Mouse (Mus musculus) intestine, postnatal 0 days (tissue): ENCODE data around the gene Gm49027. TPM values are rescaled to one million over a fixed set of nuclear protein-coding genes. Genes with fewer than 3 reads are reported as not detected.

ENCODE experiments used
- ATAC-seq: fragments of 200-750 bp; cut with Nextera tagmentation; 2 replicates; pipeline ENCODE4 v1.8.0; 2017; ENCODE audit warnings: mild to moderate bottlenecking, moderate TSS enrichment, moderate library complexity
- H3K27ac ChIP-seq: fragments of 300-500 bp; sonication (generic); 2 replicates; pipeline ENCODE4 v1.5.1; 2014; ENCODE audit warnings: mild to moderate bottlenecking, low read depth, low read length, moderate library complexity
- H3K27me3 ChIP-seq: fragments of 300-500 bp; sonication (generic); replicated peaks from 2 replicates; pipeline ENCODE4 v1.6.1; 2014; ENCODE audit warnings: low read length, mixed read lengths; ENCODE audit not compliant: control insufficient read depth, insufficient read depth
- H3K36me3 ChIP-seq: fragments of 300-500 bp; sonication (generic); 2 replicates; pipeline ENCODE4 v1.6.1; 2014; ENCODE audit warnings: mild to moderate bottlenecking, moderate library complexity; ENCODE audit not compliant: control insufficient read depth, insufficient read depth
- H3K4me1 ChIP-seq: fragments of 300-500 bp; sonication (generic); replicated peaks from 2 replicates; pipeline ENCODE4 v1.6.1; 2014; ENCODE audit warnings: antibody characterized with exemption, low read length, mixed read lengths; ENCODE audit not compliant: control insufficient read depth, insufficient read depth
- H3K4me2 ChIP-seq: fragments of 300-500 bp; sonication (generic); replicated peaks from 2 replicates; pipeline ENCODE4 v1.6.1; 2014; ENCODE audit warnings: low read depth, mild to moderate bottlenecking, moderate library complexity
- H3K4me3 ChIP-seq: fragments of 300-500 bp; sonication (generic); 2 replicates; pipeline ENCODE4 v1.5.1; 2014; ENCODE audit warnings: low read depth, low read length
- H3K9ac ChIP-seq: fragments of 300-500 bp; sonication (generic); 2 replicates; pipeline ENCODE4 v1.6.1; 2014; ENCODE audit warnings: mild to moderate bottlenecking, low read depth, low read length
- H3K9me3 ChIP-seq: fragments of 300-500 bp; sonication (generic); 2 replicates; pipeline ENCODE4 v1.6.1; 2016; ENCODE audit warnings: mixed run types; ENCODE audit not compliant: control insufficient read depth
- CTCF ChIP-seq: sonication (generic); IDR thresholded peaks from 2 replicates; pipeline ENCODE4 v1.5.1; 2016; ENCODE audit warnings: low read depth, mild to moderate bottlenecking, control low read depth, antibody characterized with exemption, moderate library complexity
- WGBS: fragments of 180-500 bp; shearing (Covaris S2); extraction: QIAGEN DNeasy Blood & Tissue Kit; methylation state at CpG from one replicate; pipeline ENCODE4 v1.1.7; 2014; 5-methylcytosine and 5-hydroxymethylcytosine counted together
- polyA plus RNA-seq: library from polyadenylated mRNA; unstranded; fragments of >200 nt; fragmentation: Nextera tagmentation; extraction: Ambion mirVana; gene quantifications from 2 replicates; pipeline ENCODE4 v1.2.1, GENCODE M21; 2015

Gm49027 gene
- polyA plus RNA-seq, 1 experiment from 2014 or later = 9.6 TPM

- no peak within 1 kb of the TSS for H3K4me3 ChIP-seq
- no peak within 1 kb of the TSS for H3K27ac ChIP-seq
- 0 out of 2 replicates have a peak, but pooled peaks cover 4% of the 10 kb centered on the region for H3K4me1 ChIP-seq
- no peak for TF ChIP-seq CTCF
- no peak for ATAC-seq
- peaks cover 19% of the 10 kb centered on the region; the same call in 1 of the 2 replicates for H3K27me3 ChIP-seq
- no peaks in the 10 kb centered on the region; the same call in 1 of the 2 replicates for H3K36me3 ChIP-seq
- 92% methylated on average over 5 of the region's 5 CpGs for WGBS
- no peak within 1 kb of the TSS for H3K9ac ChIP-seq
- no peak within 1 kb of the TSS for H3K4me2 ChIP-seq
- no peaks in the 10 kb centered on the region for H3K9me3 ChIP-seq
Measured at GRCm38 (mm10) chr5:123510160-123510559, 15.1 kb downstream of the Gm49027 start, which contains the start of gene B3gnt4. Gene B3gnt4, plus strand, starts transcription at chr5:123510460.

GRCm38 (mm10) chr5:123508921-123509320 lies 16.4 kb downstream of the Gm49027 start:
- no peak for TF ChIP-seq CTCF

GRCm38 (mm10) chr5:123507936-123508723 lies 17.2 kb downstream of the Gm49027 start:
- peak overlapping the region; percentile 91 for H3K4me2 ChIP-seq
- H3K4me1 ChIP-seq = 0 out of 2 replicates have a peak, but pooled peaks cover 4% of the 10 kb centered on the region
- peaks cover 22% of the 10 kb centered on the region; the same call in 1 of the 2 replicates for H3K27me3 ChIP-seq
- H3K4me3 ChIP-seq = peak overlapping the region; percentile 56
- no peak overlapping the region for H3K27ac ChIP-seq
- peak; percentile 31; the same call in 1 of the 2 replicates for TF ChIP-seq CTCF
- H3K36me3 ChIP-seq = no peaks in the 10 kb centered on the region; the same call in 1 of the 2 replicates
- peak; percentile 66 for ATAC-seq
- H3K9ac ChIP-seq = peak overlapping the region; percentile 11; the same call in 1 of the 2 replicates
- no peaks in the 10 kb centered on the region for H3K9me3 ChIP-seq
- under 1% methylated on average over 59 of the region's 59 CpGs for WGBS

More at GRCm38 (mm10) chr5:123508921-123509320, 16.4 kb downstream of the Gm49027 start:
- Histone ChIP-seq H3K36me3 (no peaks in the 10 kb centered on the region; the same call in 1 of the 2 replicates), H3K27me3 (peaks cover 22% of the 10 kb centered on the region; the same call in 1 of the 2 replicates), H3K4me3 (peak overlapping the region; percentile 56), H3K4me1 (0 out of 2 replicates have a peak, but pooled peaks cover 4% of the 10 kb centered on the region), H3K9ac (0 out of 2 replicates have a peak overlapping the region, but pooled peaks have one; percentile 11), H3K9me3 (no peaks in the 10 kb centered on the region), H3K4me2 (peak overlapping the region; percentile 91), H3K27ac (no peak overlapping the region)
- WGBS = 12% methylated on average over 12 of the region's 12 CpGs
- no peak for ATAC-seq

GRCm38 (mm10) chr5:123501973-123502372 lies 23.3 kb downstream of the Gm49027 start:
- WGBS = 43% methylated on average over 4 of the region's 4 CpGs
- H3K27me3 ChIP-seq = peaks cover 5% of the 10 kb centered on the region; the same call in 1 of the 2 replicates

GRCm38 (mm10) chr5:123499717-123500116 lies 25.6 kb downstream of the Gm49027 start:
- Histone ChIP-seq H3K4me1 (0 out of 2 replicates have a peak, but pooled peaks cover 4% of the 10 kb centered on the region), H3K27ac (no peak overlapping the region), H3K36me3 (no peaks in the 10 kb centered on the region), H3K9me3 (no peaks in the 10 kb centered on the region), H3K27me3 (no peaks in the 10 kb centered on the region), H3K9ac (no peak overlapping the region), H3K4me2 (no peak overlapping the region), H3K4me3 (no peak overlapping the region)
- no peak for ATAC-seq
- 42% methylated on average over 4 of the region's 4 CpGs for WGBS
- TF ChIP-seq CTCF = peak; percentile 72

More at GRCm38 (mm10) chr5:123501973-123502372, 23.3 kb downstream of the Gm49027 start:
- no peak overlapping the region for H3K4me2 ChIP-seq
- no peak for ATAC-seq
- H3K4me1 ChIP-seq = 0 out of 2 replicates have a peak, but pooled peaks cover 4% of the 10 kb centered on the region
- no peaks in the 10 kb centered on the region for H3K9me3 ChIP-seq
- no peaks in the 10 kb centered on the region for H3K36me3 ChIP-seq
- H3K9ac ChIP-seq = no peak overlapping the region
- H3K27ac ChIP-seq = no peak overlapping the region
- no peak overlapping the region for H3K4me3 ChIP-seq
- TF ChIP-seq CTCF = no peak

GRCm38 (mm10) chr5:123489935-123490334 lies 35.4 kb downstream of the Gm49027 start:
- no peak for ATAC-seq
- no peaks in the 10 kb centered on the region for H3K4me1 ChIP-seq
- no peak overlapping the region for H3K9ac ChIP-seq
- no peak overlapping the region for H3K4me3 ChIP-seq
- WGBS = 44% methylated on average over 9 of the region's 9 CpGs
- no peak overlapping the region for H3K27ac ChIP-seq
- TF ChIP-seq CTCF = no peak
- no peak overlapping the region for H3K4me2 ChIP-seq
- H3K9me3 ChIP-seq = no peaks in the 10 kb centered on the region
- H3K36me3 ChIP-seq = no peaks in the 10 kb centered on the region
- H3K27me3 ChIP-seq = no peaks in the 10 kb centered on the region
